Mouse (Mus musculus): ENCODE measurements around the gene Slc37a3. TPM values are rescaled to one million over a fixed set of nuclear protein-coding genes. Genes with fewer than 3 reads are reported as not detected.
"Not testable (repeated sequence)": the region's sequence is repeated elsewhere in the genome, so short reads cannot be mapped to it uniquely, and the experiment has no call there.

Slc37a3 gene
- total RNA-seq (2015) = 3.7 and 5.5 TPM in 2 replicates
- 6.0 and 27.4 TPM in 2 replicates for total RNA-seq (2017)

- ATAC-seq (ENCODE audit: poor library complexity, severe bottlenecking) = peak; percentile 53
These were observed at the start of gene Slc37a3 for GRCm38 (mm10) chr6:39377311-39377827. TSS of gene Slc37a3 (minus strand) at chr6:39377675.

- no peak for ATAC-seq (ENCODE audit: poor library complexity, severe bottlenecking)
These were observed 49.2 kb upstream of the Slc37a3 start for GRCm38 (mm10) chr6:39426725-39427124.

DNA sequence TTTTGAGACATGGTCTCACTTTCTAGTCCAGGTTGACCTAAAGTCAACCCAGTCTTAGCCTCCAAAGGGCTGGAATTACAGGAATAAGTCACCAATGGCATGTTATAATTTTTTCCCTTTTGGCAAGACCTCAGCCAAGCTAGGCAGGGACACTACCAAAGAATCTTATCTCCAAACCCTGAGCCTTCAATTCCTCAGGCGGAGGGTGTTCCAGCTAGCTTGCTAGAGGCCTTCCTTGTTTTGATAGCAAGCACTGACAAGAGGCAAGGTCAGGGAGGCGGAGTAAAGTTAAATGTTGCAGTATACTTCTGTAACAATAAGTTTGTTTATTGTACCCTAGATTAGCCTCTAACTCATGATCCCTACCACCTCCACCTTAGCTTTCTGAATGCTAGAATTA lies 47.7 kb upstream of the Slc37a3 start:
- no peak for ATAC-seq (ENCODE audit: poor library complexity, severe bottlenecking)

DNA sequence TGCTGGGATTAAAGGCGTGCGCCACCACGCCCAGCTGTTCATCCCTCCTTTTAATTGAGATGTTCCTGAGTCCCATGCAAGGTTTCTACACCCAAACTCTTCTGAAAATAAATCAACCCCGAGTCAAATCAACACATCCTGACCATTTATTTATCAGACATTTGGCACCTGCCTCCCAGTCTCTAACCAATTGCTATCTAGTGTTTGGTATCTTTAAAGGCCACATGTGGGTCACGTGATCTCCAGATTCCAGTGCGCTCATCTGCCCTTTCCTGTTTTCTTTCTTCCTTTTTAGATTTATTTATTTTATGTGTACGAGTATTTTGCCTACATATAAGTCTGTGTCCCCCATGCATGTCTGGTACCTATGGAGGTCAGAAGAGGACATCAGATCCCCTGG lies 46.2 kb upstream of the Slc37a3 start:
- no peak for ATAC-seq (ENCODE audit: poor library complexity, severe bottlenecking)

GRCm38 (mm10) chr6:39423130-39423551 lies 45.7 kb upstream of the Slc37a3 start:
- no peak for ATAC-seq (ENCODE audit: poor library complexity, severe bottlenecking)

DNA sequence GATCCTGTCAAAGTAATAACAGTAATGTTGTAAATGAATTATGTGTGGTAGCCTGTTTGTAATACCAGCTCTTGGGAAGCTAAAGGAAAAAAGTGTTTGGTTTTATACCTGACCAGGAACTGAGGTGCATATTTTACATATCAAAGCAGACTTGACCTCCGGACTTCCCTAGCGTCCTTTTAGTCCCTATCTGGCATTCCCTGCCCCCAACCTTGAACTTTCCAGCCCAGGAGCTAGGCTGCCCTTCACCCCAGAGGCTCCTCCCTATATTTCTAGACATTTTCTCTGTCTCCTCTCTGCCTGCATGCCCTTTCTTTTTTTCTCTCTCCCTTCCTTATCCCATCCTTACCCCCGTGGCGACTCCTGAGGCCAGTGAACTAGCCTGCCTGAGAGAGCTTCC lies 43.4 kb upstream of the Slc37a3 start:
- no peak for ATAC-seq (ENCODE audit: poor library complexity, severe bottlenecking)

DNA sequence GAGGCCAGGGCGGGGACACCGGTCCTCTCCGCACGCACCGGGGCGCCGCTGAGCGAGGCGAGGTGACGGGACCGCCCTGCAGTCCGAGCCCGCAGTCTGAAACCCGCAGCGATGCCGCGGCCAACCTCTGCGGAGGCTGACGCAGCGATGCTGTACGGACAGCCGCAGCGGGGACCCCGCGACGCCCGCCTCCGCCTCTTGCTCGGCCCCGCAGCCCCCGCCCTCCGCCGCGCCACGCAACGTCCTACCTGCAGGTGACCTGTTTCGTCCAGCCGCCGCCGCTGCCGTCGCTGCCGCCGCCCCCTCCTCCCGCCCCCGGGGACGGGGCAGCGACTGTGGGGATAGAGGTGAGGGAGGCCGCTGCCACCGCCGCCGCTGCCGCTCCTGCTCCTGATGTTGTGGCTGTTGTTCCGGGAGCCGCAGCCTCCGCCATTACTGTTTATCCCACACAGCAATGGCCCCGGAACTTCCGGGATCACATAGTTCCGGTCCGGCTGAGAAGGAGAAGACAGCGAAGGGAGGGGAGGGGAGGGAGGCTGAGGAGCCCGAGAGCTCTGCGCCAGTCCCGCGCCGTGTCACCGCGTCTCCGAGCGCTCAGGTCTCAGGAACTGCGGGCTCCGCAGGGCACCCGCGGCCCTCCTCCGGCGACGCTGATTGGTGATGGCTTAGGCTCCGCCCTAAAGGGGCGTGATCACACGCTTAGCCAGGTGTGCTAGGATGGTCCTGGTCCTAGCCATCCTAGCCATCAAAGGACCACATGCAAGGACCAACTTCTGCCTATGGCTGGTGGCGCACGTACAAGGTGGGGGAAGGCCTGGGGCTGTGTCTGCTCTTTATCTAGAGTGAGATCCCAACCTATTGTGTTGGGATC lies 42.6 kb upstream of the Slc37a3 start, which contains the start of gene Mkrn1:
Gene Mkrn1, minus strand, starts transcription at position 612 of the 871 bp plus-strand sequence.
- peak; percentile 87 for ATAC-seq (ENCODE audit: poor library complexity, severe bottlenecking)

DNA sequence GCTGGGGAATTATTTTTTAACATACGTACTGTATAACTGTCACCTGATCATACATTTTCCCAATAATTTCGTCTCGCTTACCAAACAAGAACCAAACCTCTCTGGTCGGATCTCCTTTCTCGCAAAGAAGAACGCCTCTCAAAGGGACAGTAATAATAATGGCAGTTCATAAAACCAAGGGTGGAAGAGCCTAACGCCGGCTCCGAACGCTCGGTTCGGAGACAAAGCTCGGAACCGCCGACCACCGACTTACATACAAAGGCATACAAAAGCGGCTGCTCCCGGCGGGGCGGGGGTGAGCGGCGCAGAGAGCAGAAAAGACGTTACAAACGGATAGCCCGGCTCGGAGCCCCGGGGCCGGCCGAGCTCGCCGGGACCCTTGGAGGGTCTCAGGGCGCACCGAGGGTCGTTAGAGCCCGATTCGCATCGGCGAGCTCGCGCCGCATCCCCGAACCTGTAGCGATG lies 41.9 kb upstream of the Slc37a3 start:
- ATAC-seq (ENCODE audit: poor library complexity, severe bottlenecking) = no peak

DNA sequence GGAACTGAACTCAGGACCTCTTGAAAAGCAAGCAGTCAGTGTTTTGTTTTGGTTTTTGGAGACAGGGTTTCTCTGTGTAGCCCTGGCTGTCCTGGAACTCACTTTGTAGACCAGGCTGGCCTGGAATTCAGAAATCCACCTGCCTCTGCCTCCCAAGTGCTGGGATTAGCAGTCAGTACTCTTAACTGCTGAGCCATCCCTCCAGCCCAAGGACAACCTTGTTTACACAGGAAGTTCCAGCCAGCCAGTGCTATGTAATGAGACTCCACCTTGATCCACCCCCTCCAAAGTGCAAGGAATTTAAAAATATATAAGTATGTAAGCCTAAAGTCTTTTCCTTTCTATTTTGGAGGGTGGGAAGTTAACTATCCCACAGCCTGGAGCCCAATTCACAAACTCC lies 39.2 kb upstream of the Slc37a3 start:
- not testable (repeated sequence) for ATAC-seq (ENCODE audit: poor library complexity, severe bottlenecking)

- ATAC-seq (ENCODE audit: poor library complexity, severe bottlenecking) = no peak
These were observed 38.3 kb upstream of the Slc37a3 start for GRCm38 (mm10) chr6:39415762-39416161.

DNA sequence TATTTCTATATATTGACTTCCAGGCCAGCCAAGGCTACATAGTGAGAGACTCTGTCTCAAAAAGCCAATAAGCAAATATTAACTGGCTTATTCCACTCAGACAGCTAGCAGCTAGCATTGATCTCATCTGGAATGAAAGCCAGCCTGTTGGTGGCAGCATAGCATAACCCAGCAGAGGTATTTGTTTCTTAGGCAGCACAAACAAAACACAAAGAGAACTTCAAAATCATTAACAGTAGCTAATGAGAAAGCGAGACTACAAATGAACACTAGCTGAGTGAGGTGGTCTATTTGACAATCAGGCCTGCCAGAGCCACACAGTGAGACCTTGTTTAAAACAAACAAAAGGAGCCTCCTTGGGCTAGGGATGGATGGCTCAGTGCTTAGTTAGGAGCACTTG lies 36.6 kb upstream of the Slc37a3 start:
- ATAC-seq (ENCODE audit: poor library complexity, severe bottlenecking) = no peak

DNA sequence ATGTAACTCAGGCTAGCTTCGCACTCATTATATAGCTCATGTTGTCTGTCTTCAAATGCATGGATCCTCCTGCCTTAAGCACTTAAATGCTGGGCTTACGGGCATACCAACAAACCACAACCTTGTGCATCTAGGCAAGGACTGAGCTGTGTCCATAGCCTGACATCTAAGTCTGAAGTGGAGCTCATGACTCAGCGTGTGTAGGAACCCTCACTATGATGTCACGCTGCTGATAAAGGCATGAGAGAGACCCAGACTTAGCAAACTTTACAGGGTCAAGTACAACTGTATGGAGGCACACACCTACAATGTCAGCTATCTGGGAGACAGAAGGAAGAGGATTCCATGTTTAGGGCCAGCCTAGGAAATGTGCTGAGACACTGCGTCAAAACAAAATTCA lies 29.0 kb upstream of the Slc37a3 start:
- ATAC-seq (ENCODE audit: poor library complexity, severe bottlenecking) = no peak

GRCm38 (mm10) chr6:39403136-39403535 lies 25.7 kb upstream of the Slc37a3 start:
- ATAC-seq (ENCODE audit: poor library complexity, severe bottlenecking) = no peak

GRCm38 (mm10) chr6:39400343-39400742 lies 22.9 kb upstream of the Slc37a3 start:
- no peak for ATAC-seq (ENCODE audit: poor library complexity, severe bottlenecking)

DNA sequence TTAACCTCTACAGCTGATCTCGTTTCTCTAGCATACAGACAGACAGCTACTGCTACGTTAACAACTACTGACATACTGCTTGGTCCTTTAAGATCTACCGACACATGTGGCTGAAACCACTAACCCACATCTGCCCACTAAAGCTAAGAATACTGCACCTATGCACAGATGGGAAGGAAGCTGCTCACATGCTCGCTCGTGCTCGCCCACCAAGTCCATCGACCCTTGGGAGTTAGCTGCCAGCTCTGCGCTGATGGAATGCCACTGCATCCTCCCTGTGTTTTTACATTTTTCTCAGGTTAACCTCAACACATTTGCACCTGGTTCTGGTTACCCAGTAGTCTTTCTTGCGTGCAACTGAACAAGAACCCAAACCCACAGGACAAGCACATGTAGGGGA lies 20.9 kb upstream of the Slc37a3 start:
- no peak for ATAC-seq (ENCODE audit: poor library complexity, severe bottlenecking)

DNA sequence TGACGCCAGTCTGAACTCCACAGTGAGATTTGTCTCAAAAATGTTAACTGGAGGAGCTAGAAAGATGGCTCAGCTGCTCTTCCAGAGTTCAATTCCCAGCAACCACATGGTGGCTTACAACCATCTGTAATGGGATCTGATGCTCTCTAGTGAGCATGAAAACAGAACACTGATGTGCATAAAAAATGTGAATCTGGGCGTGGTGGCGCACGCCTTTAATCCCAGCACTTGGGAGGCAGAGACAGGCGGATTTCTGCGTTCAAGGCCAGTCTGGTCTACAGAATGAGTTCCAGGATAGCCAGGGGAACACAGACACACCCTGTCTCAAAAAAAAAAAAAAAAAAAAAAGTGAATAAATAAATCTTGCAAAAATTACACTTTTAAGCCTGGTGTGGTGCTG lies 19.6 kb upstream of the Slc37a3 start:
- no peak for ATAC-seq (ENCODE audit: poor library complexity, severe bottlenecking)

- ATAC-seq (ENCODE audit: poor library complexity, severe bottlenecking) = no peak
These were observed 18.4 kb upstream of the Slc37a3 start for GRCm38 (mm10) chr6:39395916-39396315.

GRCm38 (mm10) chr6:39395471-39395870 lies 18.0 kb upstream of the Slc37a3 start:
- ATAC-seq (ENCODE audit: poor library complexity, severe bottlenecking) = no peak

GRCm38 (mm10) chr6:39389988-39390387 lies 12.5 kb upstream of the Slc37a3 start:
- no peak for ATAC-seq (ENCODE audit: poor library complexity, severe bottlenecking)

GRCm38 (mm10) chr6:39381125-39381880 lies 3.8 kb upstream of the Slc37a3 start, which contains the start of gene Rab19:
TSS of gene Rab19 (plus strand) at chr6:39381175.
- no peak for ATAC-seq (ENCODE audit: poor library complexity, severe bottlenecking)

DNA sequence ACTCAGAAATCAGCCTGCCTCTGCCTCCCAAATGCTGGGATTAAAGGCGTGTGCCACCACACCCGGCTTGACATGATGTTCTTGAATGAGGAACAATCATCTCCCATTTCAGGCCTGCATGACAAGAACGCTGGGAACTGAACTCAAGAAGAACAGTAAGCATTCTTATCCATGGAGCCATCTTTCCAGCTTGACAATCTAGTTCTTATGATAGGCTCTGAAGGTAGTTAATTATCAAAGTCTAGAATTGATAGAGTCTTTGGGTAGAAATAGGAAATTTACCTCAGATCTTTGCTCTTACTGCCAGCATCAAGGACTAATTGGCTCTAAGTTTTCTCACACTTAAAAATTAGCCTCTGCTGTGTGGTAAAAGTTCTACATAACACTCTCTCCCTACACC lies 2.8 kb upstream of the Slc37a3 start:
- no peak for ATAC-seq (ENCODE audit: poor library complexity, severe bottlenecking)

Data from megakaryocyte, adult 5-6 weeks (primary cell).